Mouse (Mus musculus): Measurements from ENCODE around the gene S100a4.

GRCm38 (mm10) chr3:90585595-90585994, 18.0 kb upstream of the S100a4 start:
- TF ChIP-seq CTCF (IDR thresholded peaks at IDR 0.05), result peak; percentile 94
- peak; percentile 74; the same call in 1 of the 2 replicates for TF ChIP-seq EP300 (IDR thresholded peaks at IDR 0.05; ENCODE audit: insufficient read depth, low read depth, low read length)
